Mouse (Mus musculus) mature B cell (primary cell): ENCODE results near the gene Zzz3.

Experiments
- in situ Hi-C: fragments of 300-500 bp; cut with MboI; formaldehyde crosslinking; loops from 2 replicates; pipeline ENCODE4 v1.14.3; 2019

Zzz3 gene

DNA sequence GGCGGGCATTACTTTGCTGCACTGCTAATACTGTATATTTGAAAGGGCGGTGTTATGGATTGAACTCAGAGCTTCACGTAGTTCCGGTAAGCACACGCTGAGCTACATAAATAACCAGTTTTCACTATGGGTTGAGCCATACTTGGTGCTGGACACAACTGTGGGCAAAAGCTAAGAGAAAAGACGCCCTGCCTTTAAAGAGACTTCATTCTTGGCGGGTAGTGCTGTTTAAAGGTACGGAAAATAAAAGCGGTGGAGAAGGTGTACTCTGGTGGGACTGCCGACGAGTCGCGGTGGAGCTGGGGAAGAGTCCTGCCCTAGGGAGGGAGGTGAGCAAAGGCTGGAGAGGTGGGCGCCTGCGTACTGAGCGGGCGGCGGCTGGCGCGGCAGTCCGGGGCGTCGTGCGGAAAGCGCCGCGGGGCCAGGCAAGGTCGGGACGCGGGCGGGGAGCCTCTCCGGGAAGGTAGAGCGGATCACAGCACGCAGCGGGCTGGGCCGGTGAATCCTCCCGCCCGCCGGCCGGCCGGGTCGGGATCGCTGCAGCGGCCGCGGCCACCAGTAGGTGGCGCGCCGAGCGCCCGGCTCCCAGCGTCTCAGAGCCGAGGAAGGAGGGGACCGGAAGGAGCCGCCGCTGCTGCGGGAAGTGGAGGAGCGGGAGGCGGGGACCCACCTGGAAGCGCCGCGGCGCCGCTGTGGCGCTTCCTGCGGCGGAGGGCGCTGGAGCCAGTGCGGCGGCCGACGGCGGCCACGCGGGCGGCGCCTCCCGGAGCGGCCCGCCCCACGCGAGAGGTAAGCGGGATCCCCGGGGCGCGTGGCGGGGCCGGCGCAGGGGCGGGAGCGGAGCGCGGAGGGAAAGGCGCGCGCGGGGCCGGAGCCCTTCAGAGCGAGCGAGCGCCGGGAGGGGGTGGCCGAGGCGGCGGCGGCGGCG, at the start of gene Zzz3:
Zzz3 (plus strand) TSS at position 124 of the 928 bp plus-strand sequence.
- in situ Hi-C loops, result no loop called here

DNA sequence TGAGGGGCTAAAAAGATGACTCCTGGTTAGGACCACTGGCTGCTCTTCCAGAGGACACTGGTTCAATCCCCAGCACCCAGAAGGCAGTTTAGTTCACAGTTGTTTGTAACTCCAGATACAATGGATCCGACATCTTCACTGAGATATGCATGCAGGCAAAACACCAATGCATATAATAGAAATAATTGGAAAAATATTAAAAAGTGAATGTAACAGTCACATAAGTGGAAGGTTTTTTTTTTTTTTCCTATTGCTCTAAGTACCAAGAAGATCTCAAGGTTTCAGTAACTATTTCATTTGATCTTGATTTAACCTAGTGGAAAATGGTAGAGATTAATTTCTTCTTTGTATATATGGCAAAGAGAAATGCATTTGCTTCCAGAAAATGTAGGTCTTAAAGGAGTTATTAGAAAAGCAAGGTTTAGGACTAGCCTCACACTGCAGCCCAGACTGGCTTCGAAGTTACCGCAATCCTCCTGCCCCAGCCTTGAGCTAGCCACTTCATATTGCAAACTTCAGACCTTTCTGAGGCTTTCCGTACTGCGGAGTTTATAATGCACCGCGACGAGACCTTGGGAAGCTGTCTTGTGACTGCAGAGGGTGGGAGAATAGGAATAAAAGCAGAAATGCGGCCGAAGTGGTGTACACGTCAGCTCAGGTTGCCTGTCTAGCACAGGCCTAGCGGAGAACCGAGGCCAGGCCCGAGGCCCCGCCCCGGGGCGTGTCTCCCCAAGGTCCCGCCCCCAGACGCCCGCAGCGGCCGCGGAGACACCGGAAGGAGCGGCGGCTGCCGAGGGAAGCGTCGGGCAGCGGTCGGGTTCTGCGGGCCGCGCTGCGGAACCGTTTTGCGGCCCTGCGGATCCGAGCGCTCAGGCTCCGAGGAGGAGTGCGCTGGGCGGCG, 49.3 kb upstream of the Zzz3 start, which contains the start of gene Usp33:
Usp33 (plus strand) TSS at position 747 of the 901 bp plus-strand sequence.
- in situ Hi-C loops, result no loop called here

- in situ Hi-C loops, result no loop called here
Observed at GRCm38 (mm10) chr3:152346633-152347141, 48.6 kb upstream of the Zzz3 start.

- in situ Hi-C loops, result no loop called here
Observed at GRCm38 (mm10) chr3:152347227-152347626, 48.0 kb upstream of the Zzz3 start.

DNA sequence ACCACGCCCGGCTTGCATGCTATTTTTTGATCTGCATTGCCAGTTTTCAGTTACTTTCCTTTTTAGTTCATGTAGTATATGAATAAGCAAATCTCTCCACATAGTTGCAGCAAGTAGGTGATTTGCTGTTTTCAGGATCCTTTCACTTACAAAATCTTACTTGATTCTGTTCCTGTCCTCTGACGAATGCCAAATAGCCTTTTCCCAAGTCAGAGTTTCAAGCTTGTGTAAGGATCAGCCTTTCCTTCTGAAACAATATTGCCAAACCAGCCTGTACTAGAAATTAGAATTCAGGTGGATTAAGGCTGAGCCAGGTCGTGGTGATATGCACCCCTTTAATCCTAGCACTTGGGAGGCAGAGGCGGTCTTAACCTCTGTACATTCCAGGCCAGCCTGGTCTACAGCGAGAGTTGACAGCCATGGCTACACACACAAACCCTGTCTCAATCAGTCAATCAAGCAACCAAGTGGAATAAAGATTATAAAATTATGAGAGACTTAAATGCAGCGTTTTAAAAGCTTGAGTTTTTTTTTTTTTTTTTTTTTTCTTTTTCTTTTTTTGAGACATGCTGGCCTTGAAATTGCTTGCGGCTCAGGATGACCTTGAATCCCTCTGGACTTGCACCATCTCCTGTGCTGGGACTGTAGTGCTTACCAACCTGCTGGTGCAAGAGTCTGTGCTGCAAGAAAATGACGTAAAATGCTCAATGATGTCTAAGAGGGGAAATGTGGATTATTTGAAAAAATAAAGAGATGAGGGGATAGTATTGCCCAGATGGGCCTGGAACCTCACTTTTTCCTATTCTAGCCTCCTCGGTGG, 47.1 kb upstream of the Zzz3 start:
- in situ Hi-C loops, result no loop called here

- in situ Hi-C loops, result no loop called here
Observed at GRCm38 (mm10) chr3:152350431-152350830, 44.8 kb upstream of the Zzz3 start.

DNA sequence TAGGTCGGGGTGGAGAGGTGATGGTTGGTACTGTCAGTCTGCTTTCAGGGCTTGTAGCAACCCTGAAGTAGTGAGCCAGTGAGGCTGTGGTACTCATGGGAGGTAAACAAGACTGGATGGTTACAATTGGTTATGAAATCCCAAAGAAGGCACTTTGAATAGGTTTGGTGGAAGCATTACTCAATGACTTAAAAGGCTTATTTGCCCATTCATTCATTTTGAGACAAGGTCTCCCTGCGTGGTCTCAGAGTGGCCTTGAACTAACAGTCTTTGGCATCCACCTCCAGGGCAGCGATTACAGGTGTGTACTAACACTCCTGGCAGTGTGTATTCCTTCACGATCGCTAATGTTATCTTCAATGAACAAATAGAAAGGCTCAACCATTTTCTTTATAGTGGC, 44.3 kb upstream of the Zzz3 start:
- in situ Hi-C loops, result no loop called here

DNA sequence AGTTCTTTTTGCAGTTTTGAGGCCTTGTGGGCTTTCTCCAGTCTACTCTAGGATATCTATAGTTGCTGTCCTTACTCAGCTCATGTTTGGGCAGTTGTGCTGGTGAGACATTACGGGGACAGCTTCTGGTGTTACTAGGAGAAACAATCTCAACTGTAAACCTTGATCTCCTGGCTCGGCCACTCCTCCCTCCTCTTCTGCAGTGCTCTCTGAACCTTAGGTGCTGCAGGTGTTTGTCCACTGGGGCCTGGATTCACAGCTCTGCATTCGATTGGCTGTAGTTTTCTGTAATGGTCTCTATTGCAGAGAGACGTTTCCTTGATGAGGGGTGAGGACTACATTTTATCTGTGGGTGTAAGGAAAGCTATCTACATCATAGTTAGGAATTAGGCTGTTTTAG, 43.0 kb upstream of the Zzz3 start:
- in situ Hi-C loops, result no loop called here

- in situ Hi-C loops, result no loop called here
Observed at GRCm38 (mm10) chr3:152353434-152354177, 41.7 kb upstream of the Zzz3 start.

DNA sequence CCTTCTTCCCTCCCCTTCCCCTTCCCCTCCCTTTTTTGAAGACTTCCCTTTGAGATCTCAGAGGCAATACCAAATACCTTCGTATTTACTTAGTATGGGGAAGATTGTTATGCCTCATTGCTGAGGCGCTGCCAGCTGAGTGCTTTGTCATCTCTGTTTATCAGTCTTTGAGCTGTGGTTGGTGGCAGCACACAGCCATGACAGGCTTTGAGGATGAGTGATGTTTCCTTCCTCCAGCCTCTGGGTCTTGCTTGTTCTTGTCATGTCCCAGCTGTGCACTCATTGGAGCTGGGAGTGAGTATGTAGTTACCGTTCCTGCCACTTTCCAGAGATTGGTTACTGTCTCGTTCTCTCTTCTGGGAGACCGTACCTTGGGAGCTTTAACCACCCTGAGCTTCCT, 39.9 kb upstream of the Zzz3 start:
- in situ Hi-C loops, result no loop called here

DNA sequence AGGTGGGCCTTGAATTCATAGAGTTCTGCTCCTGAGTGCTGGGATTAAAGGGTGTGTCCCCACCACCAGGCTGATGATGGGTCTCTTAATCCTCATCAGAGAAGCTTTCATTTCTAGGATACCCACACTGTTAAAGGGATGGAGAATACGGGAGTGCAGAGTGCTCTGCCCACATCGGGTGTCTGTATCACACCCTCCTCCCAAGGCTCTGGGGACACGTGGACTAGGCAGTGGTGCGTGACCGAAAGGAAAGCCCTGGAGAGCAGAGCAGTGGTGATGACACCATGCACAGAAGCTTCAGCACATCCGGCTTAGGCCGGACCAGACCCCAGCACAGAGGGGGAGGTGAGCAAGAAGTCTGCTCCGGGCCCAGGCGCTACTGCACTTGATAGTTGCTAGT, 38.5 kb upstream of the Zzz3 start:
- in situ Hi-C loops, result no loop called here

DNA sequence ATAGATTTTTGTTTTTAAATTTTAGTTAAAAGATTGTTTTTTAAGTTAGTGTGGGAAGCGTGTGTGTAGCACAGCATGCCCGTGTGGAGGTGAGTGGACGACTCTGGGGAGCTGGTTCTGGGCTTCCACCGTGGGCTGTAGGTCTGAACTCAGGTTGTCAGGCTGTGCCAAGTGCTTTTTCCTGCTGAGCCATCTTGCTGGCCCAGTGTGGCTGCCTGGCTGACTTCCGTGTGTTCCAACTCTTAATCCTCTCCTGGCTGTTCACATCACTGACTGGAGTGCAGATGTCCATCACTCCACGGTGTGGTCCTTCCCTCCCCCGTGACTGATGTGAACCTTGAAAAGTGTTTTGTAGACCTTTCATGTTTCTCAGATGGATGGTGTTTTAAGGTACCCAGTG, 36.1 kb upstream of the Zzz3 start:
- in situ Hi-C loops, result no loop called here

DNA sequence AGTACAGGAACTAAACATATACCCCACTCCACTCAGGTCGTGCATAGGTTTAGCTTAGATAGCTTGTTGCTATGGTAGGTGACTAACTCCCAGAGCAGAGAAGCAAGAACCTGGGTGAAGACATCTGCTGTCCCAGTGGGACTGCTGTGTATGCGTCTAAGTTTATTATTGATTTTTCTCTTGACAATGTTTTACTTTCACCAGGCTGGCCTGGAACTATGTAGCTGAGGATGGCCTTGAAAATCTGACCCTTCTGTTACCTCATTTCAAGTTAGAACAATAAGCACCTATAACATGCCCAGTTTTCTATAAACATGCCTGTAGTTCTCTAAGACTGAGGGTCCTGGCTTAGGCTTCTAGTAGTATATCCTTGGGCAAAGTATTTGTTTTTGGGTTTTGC, 31.1 kb upstream of the Zzz3 start:
- in situ Hi-C loops, result no loop called here

GRCm38 (mm10) chr3:152376063-152376462, 19.2 kb upstream of the Zzz3 start:
- in situ Hi-C loops, result no loop called here

GRCm38 (mm10) chr3:152384106-152384505, 11.2 kb upstream of the Zzz3 start:
- in situ Hi-C loops, result no loop called here

DNA sequence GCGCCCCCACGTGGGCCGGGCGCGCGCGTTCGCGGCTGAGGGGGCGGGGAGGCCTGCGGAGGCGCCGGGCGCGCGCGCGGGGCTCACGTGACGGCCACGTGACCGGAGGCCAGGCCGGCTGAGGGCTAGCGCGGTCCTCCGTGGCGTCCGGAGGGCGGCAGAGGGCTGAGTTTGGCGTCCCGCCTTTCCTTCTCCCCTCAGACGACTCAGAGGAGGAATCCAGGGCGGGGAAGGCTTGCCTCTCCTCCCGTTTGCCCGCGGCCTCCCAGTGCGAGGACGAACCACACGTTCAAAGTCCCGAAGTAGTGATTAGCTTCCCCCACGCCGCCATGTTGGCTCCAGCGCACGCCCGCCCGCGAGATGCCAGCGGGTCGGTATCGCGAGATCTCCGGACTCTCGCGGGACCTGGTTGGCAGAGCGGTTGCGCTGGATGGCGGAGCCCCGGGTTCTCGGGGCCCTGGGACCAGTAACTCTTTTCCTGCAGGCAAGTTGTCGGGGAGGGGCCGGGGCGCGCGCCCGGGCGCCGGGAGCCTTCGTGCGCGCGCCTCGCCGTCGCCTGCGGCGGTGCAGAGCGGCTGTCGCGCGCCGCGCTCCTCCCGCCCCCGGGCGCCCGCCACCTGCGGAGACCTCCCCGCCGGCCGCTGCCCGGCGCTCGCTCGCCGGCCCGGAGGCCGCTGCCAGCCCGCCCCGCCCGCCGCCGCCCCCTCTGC, 1.2 kb downstream of the Zzz3 start:
- in situ Hi-C loops, result no loop called here

DNA sequence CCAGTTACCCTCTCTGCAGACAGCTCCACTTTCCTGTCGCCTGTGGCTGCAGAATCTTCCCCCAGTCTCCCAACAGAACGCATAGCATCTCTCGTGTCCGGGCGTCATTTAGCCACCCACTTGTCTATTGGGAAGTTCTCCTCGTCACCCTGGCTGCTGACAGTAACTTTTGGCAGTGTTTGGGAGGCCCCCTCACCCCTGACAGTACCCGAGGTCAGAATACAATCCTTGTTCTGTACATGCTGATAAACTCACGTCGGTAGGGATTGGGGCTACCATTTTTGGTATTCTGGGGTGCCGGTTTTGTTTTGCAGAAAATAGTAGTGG, 1.7 kb downstream of the Zzz3 start:
- in situ Hi-C loops, result no loop called here

DNA sequence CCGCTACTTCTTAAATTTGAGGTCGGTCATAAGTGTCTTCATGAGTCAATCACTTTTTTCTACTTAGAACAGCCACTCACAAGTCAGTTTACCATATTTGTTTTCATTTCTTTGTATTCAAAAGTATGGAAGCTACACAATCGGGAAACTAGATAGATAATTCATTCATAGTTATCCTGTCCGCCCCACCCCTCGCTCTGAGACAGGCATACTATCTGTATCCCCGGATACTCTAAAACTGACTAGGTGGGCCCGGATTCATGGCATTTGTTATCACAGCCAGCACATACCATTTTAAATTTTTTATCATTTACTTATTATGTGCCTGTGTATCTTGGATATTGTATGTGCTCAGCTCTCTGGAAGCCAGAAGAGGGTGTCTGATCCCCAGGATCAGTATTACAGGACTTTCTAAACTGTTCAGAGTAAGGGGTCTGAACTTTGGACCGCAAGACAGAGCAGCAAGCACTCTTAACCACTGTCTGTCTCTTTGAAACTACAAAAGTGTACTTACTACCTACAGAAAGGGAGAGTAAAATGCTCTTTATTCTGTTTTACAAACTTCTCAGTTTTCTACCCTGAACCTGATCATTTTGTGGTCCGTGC, 2.2 kb downstream of the Zzz3 start:
- in situ Hi-C loops, result no loop called here

DNA sequence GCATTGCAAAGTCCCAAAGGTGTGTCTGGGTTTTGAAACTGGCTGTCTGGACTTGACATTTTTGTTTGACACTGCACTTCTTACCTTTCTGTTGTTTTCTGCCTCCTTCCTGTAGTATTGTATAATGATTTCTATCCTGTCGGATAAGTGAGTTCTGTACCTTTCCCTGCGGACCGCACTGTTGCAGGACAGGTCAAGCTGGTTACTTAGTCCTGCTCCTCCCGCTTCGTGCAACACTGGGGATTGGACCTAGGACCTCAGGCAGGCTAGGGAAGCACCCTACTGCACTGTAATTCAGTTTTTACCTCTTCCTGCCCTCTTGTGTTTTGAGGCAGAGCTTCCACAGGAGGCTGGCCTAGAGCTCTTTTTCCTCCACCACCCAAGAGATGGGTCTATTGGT, 5.2 kb downstream of the Zzz3 start:
- in situ Hi-C loops, result no loop called here

- in situ Hi-C loops, result no loop called here
Observed at GRCm38 (mm10) chr3:152400875-152401274, 5.6 kb downstream of the Zzz3 start.
